8 mouse cellular contexts compared by ENCODE assay signal in the genomic region with DNA sequence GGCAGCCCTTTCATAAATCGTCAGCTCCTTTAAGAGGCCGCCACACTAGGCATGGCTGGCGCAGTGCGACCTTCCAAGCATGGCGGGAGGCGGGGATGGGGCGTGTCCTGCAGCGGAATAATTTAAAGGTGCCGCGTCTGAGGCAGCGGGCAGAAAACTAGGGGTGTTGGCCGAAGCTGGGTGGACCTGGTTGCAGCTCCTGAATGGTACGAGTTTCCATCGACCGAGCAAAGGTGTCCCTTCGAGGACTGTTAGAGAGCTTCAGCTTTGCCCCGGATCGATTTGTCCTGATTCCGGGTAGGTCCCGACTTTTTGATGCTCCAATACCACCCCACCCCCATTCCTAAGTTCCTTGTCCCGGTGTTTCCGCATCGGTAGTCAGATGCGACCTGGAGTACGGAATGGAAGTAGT. TPM values are rescaled to one million over a fixed set of nuclear protein-coding genes. Genes with fewer than 3 reads are reported as not detected.
DNase-seq lines count a peak whose midpoint lies in the region; ATAC-seq and TF ChIP-seq lines count a peak whose summit lies in the region.

A gene (plus strand): TSS at position 125 of the 412 bp plus-strand sequence.

- H3K27ac ChIP-seq in hindbrain, embryonic 12.5 days = peak within 1 kb of the TSS; percentile 69
- H3K27ac ChIP-seq in lung, postnatal 0 days (ENCODE audit: low read length) = peak within 1 kb of the TSS; percentile 70

- peaks cover 33% of the 10 kb centered on the region for H3K36me3 ChIP-seq in hindbrain, embryonic 12.5 days
- no peaks in the 10 kb centered on the region; the same call in 1 of the 2 replicates for H3K36me3 ChIP-seq in lung, postnatal 0 days (ENCODE audit: insufficient read depth, low read length)

- H3K4me3 ChIP-seq in hindbrain, embryonic 12.5 days = peak within 1 kb of the TSS; percentile 52
- peak within 1 kb of the TSS; percentile 69 for H3K4me3 ChIP-seq in lung, postnatal 0 days (ENCODE audit: low read depth, low read length)

- peaks cover 5% of the 10 kb centered on the region for H3K4me1 ChIP-seq in hindbrain, embryonic 12.5 days
- H3K4me1 ChIP-seq in lung, postnatal 0 days (ENCODE audit: insufficient read depth, low read depth, low read length) = no peaks in the 10 kb centered on the region; the same call in 1 of the 2 replicates

- no peaks in the 10 kb centered on the region for H3K27me3 ChIP-seq in Patski
- no peaks in the 10 kb centered on the region for H3K27me3 ChIP-seq in hindbrain, embryonic 12.5 days
- H3K27me3 ChIP-seq in lung, postnatal 0 days (replicated peaks; ENCODE audit: insufficient read depth, low read length) = no peaks in the 10 kb centered on the region

- ATAC-seq in Patski = peak; percentile 80
- ATAC-seq in hindbrain, embryonic 12.5 days (ENCODE audit: low FRiP score) = peak; percentile 63
- peak; percentile 78 for ATAC-seq in lung, postnatal 0 days

- CTCF ChIA-PET in Patski (lab: Charles Lee) = interaction anchor here (1.0 to 2.6 kb wide), 3 partner anchors 15 to 161 kb away, joined by 4 to 10 read pairs (median 7); a partner anchor contains a TSS

- peak within 1 kb of the TSS; percentile 94 for H3K4me2 ChIP-seq in hindbrain, embryonic 12.5 days (replicated peaks)
- peak within 1 kb of the TSS; percentile 81 for H3K4me2 ChIP-seq in lung, postnatal 0 days (replicated peaks; ENCODE audit: low read depth, low read length)

- H3K9ac ChIP-seq in hindbrain, embryonic 12.5 days = peak within 1 kb of the TSS; percentile 69
- H3K9ac ChIP-seq in lung, postnatal 0 days (replicated peaks; ENCODE audit: low read depth) = peak within 1 kb of the TSS; percentile 55

- H3K9me3 ChIP-seq in hindbrain, embryonic 12.5 days (replicated peaks) = no peaks in the 10 kb centered on the region
- H3K9me3 ChIP-seq in lung, postnatal 0 days (ENCODE audit: low read length) = no peaks in the 10 kb centered on the region

- DNase-seq in Patski (ENCODE audit: low read depth, low spot score) = no peak
- DNase-seq in cerebellum, postnatal 25 days = peak; percentile 93 to 95
- peak; percentile 82 to 89 for DNase-seq in frontal cortex, postnatal 14 days (ENCODE audit: low spot score in 2 of 2)
- peak; percentile 84 to 89 for DNase-seq in layer of hippocampus, postnatal 10 days (ENCODE audit: low spot score in 2 of 2)
- DNase-seq in lung, postnatal 0 days (ENCODE audit: low spot score) = peak; percentile 90
- peak; percentile 78 for DNase-seq in ovary, postnatal 14 days (ENCODE audit: low spot score)
- peak; percentile 75 to 76 for DNase-seq in thymus, postnatal 10 days (ENCODE audit: low spot score in 2 of 2)

- 0% methylated on average over 24 of the region's 25 CpGs for WGBS in hindbrain, embryonic 12.5 days
- WGBS in lung, postnatal 0 days = under 1% methylated on average over 23 of the region's 25 CpGs

- in situ Hi-C loops in Patski (cut with MboI; ENCODE audit: low pct_unique_long_range_greater_than_20kb) = no loop called here

- no peak for TF ChIP-seq CTCF in Patski (IDR thresholded peaks at IDR 0.05)
- TF ChIP-seq CTCF in lung, postnatal 0 days (IDR thresholded peaks at IDR 0.05) = no peak

- 0 out of 2 replicates have a peak, but pooled peaks have one; percentile 31 for TF ChIP-seq EP300 in lung, postnatal 0 days (IDR thresholded peaks at IDR 0.05)

- POLR2A ChIA-PET in Patski (lab: Charles Lee) = interaction anchor here (0.9 to 2.6 kb wide), 5 partner anchors 15 to 107 kb away, joined by 3 to 13 read pairs (median 3); a partner anchor contains a TSS

RNA-seq across cellular contexts. Expression of the gene that starts here (rescaled TPM):
- 83.0 TPM for polyA plus RNA-seq in Patski (2021)
- polyA plus RNA-seq in hindbrain, embryonic 12.5 days (2016; fragmentation: Nextera tagmentation; extraction: Ambion mirVana) = 32.6 and 38.9 TPM in 2 replicates
- total RNA-seq in layer of hippocampus, postnatal 10 days (2021) = 10 to 100 TPM; 67.7 to 76.2 TPM
- polyA plus RNA-seq in lung, postnatal 0 days (2015; fragmentation: Nextera tagmentation; extraction: Ambion mirVana) = 18.1 and 19.0 TPM in 2 replicates
